Mouse (Mus musculus) neural tube, embryonic 14.5 days (tissue): ENCODE results near the gene Ift122. TPM values are rescaled to one million over a fixed set of nuclear protein-coding genes. Genes with fewer than 3 reads are reported as not detected.
A peak's percentile ranks its signal among the peaks of the same experiment; 100 is the strongest.

Experiments used
- ATAC-seq: fragments of 200-750 bp; cut with Nextera tagmentation; 2 replicates; pipeline ENCODE4 v1.8.0; 2017; ENCODE audit warnings: low read depth, mild to moderate bottlenecking, moderate TSS enrichment, moderate library complexity
- H3K27ac ChIP-seq: fragments of 300-500 bp; sonication (generic); 2 replicates; pipeline ENCODE4 v1.5.1; 2014; ENCODE audit warnings: low read depth, mild to moderate bottlenecking, control low read depth, low read length, moderate library complexity, mixed read lengths
- H3K27me3 ChIP-seq: fragments of 300-500 bp; sonication (generic); 2 replicates; pipeline ENCODE4 v1.6.1; 2014; ENCODE audit warnings: low read length; ENCODE audit not compliant: control insufficient read depth, insufficient read depth
- H3K36me3 ChIP-seq: fragments of 300-500 bp; sonication (generic); 2 replicates; pipeline ENCODE4 v1.6.1; 2014; ENCODE audit warnings: low read length, mixed read lengths; ENCODE audit not compliant: control insufficient read depth, insufficient read depth
- H3K4me1 ChIP-seq: fragments of 300-500 bp; sonication (generic); 2 replicates; pipeline ENCODE4 v1.6.1; 2014; ENCODE audit warnings: low read length; ENCODE audit not compliant: control insufficient read depth, insufficient read depth
- H3K4me2 ChIP-seq: fragments of 300-500 bp; sonication (generic); 2 replicates; pipeline ENCODE4 v1.6.1; 2014; ENCODE audit warnings: mild to moderate bottlenecking, low read depth, low read length, control low read depth
- H3K4me3 ChIP-seq: fragments of 300-500 bp; sonication (generic); 2 replicates; pipeline ENCODE4 v1.5.1; 2014; ENCODE audit warnings: low read depth, low read length, control low read depth, mixed read lengths
- H3K9ac ChIP-seq: fragments of 300-500 bp; sonication (generic); replicated peaks from 2 replicates; pipeline ENCODE4 v1.6.1; 2014; ENCODE audit warnings: low read depth, mild to moderate bottlenecking, control low read depth, low read length, mixed read lengths
- H3K9me3 ChIP-seq: fragments of 300-500 bp; sonication (generic); 2 replicates; pipeline ENCODE4 v1.6.1; 2016; ENCODE audit warnings: low read length; ENCODE audit not compliant: control insufficient read depth
- WGBS: fragments of 180-500 bp; shearing (Covaris S2); extraction: QIAGEN DNeasy Blood & Tissue Kit; methylation state at CpG from one replicate; pipeline ENCODE4 v1.1.7; 2014; 5-methylcytosine and 5-hydroxymethylcytosine counted together
- polyA plus RNA-seq: library from polyadenylated mRNA; unstranded; fragments of >200 nt; fragmentation: Nextera tagmentation; extraction: Ambion mirVana; gene quantifications from 2 replicates; pipeline ENCODE4 v1.2.1, GENCODE M21; 2014

The Ift122 gene
- polyA plus RNA-seq, 1 experiment from 2014 or later, result 28.3 TPM

DNA sequence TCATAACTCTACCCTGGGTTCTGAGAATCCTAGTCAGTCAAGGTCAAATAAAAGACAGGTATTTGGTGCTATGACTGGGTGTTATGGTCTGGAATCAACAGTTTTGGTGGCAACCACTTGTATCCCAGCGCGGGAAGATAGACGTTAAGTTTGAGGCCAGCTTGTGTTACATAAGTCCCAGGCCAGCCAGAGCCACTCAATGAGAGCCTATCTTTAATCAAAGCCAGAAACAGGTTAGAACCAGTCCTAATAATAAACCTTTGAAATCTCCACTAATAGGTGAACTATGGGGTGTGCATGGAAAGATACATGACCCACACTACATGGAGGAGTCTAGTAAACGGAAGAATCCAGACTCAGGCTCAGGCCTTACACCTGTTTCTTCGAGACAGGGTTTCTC is 14.5 kb upstream of the Ift122 start:
- Histone ChIP-seq H3K9me3 (no peaks in the 10 kb centered on the region), H3K9ac (no peak overlapping the region), H3K4me2 (peak overlapping the region; percentile 51), H3K36me3 (0 out of 2 replicates have a peak, but pooled peaks cover 1% of the 10 kb centered on the region), H3K4me3 (no peak overlapping the region; the same call in 1 of the 2 replicates), H3K27ac (no peak overlapping the region), H3K4me1 (no peaks in the 10 kb centered on the region), H3K27me3 (no peaks in the 10 kb centered on the region)
- ATAC-seq, result peak; percentile 52; the same call in 1 of the 2 replicates
- 83% methylated on average over 5 of the region's 5 CpGs for WGBS

- Histone ChIP-seq H3K4me3 (no peak overlapping the region), H3K9me3 (no peaks in the 10 kb centered on the region), H3K27me3 (no peaks in the 10 kb centered on the region), H3K4me1 (no peaks in the 10 kb centered on the region), H3K9ac (no peak overlapping the region), H3K36me3 (0 out of 2 replicates have a peak, but pooled peaks cover 5% of the 10 kb centered on the region), H3K4me2 (no peak overlapping the region), H3K27ac (no peak overlapping the region)
- no peak for ATAC-seq
- WGBS, result 93% methylated on average over 4 of the region's 4 CpGs
These were observed 8.3 kb upstream of the Ift122 start for GRCm38 (mm10) chr6:115845006-115845405.

DNA sequence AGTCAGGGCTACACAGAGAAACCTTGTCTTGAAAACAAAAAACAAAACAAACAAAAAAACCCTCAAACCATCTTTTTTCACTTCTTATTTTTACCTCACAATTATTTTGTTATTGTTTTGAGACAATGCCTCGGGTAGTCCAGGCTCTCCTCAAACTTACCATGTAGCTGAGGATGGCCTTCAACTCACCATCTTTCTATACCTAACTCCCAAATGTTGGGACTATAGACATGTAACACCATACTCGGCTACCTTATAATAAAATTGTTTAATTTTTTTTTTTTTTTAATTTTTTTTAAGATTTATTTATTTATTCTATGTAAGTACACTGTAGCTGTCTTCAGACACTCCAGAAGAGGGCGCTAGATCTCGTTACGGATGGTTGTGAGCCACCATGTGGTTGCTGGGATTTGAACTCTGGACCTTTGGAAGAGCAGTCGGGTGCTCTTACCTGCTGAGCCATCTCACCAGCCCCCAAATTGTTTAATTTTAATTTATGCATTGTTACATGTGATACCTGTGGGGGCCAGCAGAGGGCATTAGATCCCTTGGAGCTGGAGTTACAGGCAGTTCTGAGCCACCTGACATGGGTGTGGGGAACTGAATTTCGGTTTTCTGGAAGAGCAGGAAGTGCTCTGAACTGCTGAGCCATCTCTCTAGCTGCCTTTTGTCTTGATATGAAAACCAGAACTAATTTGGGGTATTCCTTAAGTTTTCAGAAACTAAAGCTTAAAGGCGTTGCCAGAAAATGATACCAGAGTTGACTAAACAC is 6.4 kb upstream of the Ift122 start:
- no peak overlapping the region for H3K4me3 ChIP-seq

GRCm38 (mm10) chr6:115848598-115849304 is 4.5 kb upstream of the Ift122 start:
- no peaks in the 10 kb centered on the region for H3K27me3 ChIP-seq
- H3K27ac ChIP-seq, result no peak overlapping the region
- no peak overlapping the region for H3K9ac ChIP-seq
- ATAC-seq, result no peak
- H3K4me2 ChIP-seq, result no peak overlapping the region
- 0 out of 2 replicates have a peak, but pooled peaks cover 3% of the 10 kb centered on the region for H3K36me3 ChIP-seq
- peaks cover 7% of the 10 kb centered on the region; the same call in 1 of the 2 replicates for H3K4me1 ChIP-seq
- H3K4me3 ChIP-seq, result no peak overlapping the region
- 96% methylated on average over 10 of the region's 10 CpGs for WGBS
- H3K9me3 ChIP-seq, result no peaks in the 10 kb centered on the region

More for the DNA sequence above, 6.4 kb upstream of the Ift122 start:
- no peak overlapping the region for H3K4me2 ChIP-seq
- WGBS, result 52% methylated on average over 6 of the region's 8 CpGs
- H3K9ac ChIP-seq, result no peak overlapping the region
- no peak overlapping the region for H3K27ac ChIP-seq
- peak; percentile 49; the same call in 1 of the 2 replicates for ATAC-seq
- no peaks in the 10 kb centered on the region for H3K9me3 ChIP-seq
- H3K36me3 ChIP-seq, result 0 out of 2 replicates have a peak, but pooled peaks cover 5% of the 10 kb centered on the region
- no peaks in the 10 kb centered on the region for H3K27me3 ChIP-seq
- no peaks in the 10 kb centered on the region for H3K4me1 ChIP-seq

DNA sequence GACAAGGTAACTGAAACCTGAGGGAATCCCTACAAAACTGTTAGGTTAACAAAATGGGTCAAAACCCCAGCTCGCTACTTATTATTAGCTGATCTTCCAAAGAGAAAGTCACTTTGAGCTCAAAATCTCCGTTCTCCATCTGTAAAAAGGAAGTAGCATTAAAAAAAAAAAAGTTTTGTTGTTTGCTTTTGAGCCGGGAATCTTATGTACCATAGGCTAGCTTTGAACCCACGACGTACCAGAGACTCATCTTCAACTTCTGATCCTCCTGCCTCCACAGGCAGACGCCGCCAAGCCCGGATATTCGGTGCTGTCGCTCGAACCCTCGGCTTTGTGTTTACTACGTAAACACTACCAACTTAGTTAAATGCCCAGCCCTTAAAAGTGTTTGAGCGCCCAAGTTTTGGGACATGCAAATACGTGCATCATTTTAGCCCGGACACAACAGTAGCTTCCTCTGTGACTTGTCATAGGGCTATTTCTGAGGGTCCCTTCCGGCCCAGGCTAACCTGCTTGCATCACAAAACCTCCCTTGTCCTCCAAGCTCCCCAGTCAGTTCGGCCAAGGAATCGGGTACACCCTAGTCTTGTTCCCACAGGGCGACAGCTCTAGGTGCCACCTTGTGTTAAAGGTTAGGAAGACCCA is 702 bp upstream of the Ift122 start:
- Histone ChIP-seq H3K9ac (peak overlapping the region; percentile 61), H3K36me3 (no peaks in the 10 kb centered on the region), H3K27ac (peak overlapping the region; percentile 64), H3K4me2 (peak overlapping the region; percentile 75), H3K4me3 (peak overlapping the region; percentile 43), H3K9me3 (no peaks in the 10 kb centered on the region), H3K4me1 (peaks cover 7% of the 10 kb centered on the region; the same call in 1 of the 2 replicates), H3K27me3 (no peaks in the 10 kb centered on the region)
- WGBS, result 6% methylated on average over 20 of the region's 20 CpGs
- ATAC-seq, result no peak

- Histone ChIP-seq H3K4me1 (peaks cover 7% of the 10 kb centered on the region; the same call in 1 of the 2 replicates), H3K4me2 (peak overlapping the region; percentile 75), H3K36me3 (no peaks in the 10 kb centered on the region), H3K9ac (peak overlapping the region; percentile 46), H3K9me3 (no peaks in the 10 kb centered on the region), H3K27me3 (no peaks in the 10 kb centered on the region), H3K4me3 (peak overlapping the region; percentile 43), H3K27ac (peak overlapping the region; percentile 60)
- WGBS, result 49% methylated on average over 7 of the region's 7 CpGs
- no peak for ATAC-seq
These were observed 715 bp downstream of the Ift122 start for GRCm38 (mm10) chr6:115853985-115854384.

- ATAC-seq, result no peak
- no peak overlapping the region for H3K27ac ChIP-seq
- no peaks in the 10 kb centered on the region for H3K9me3 ChIP-seq
- no peak overlapping the region for H3K9ac ChIP-seq
- 79% methylated on average over 2 of the region's 2 CpGs for WGBS
- H3K4me1 ChIP-seq, result peaks cover 7% of the 10 kb centered on the region; the same call in 1 of the 2 replicates
- no peaks in the 10 kb centered on the region for H3K27me3 ChIP-seq
- H3K4me2 ChIP-seq, result no peak overlapping the region
- H3K36me3 ChIP-seq, result no peaks in the 10 kb centered on the region
- no peak overlapping the region for H3K4me3 ChIP-seq
These were observed 1.2 kb downstream of the Ift122 start for GRCm38 (mm10) chr6:115854432-115854831.

DNA sequence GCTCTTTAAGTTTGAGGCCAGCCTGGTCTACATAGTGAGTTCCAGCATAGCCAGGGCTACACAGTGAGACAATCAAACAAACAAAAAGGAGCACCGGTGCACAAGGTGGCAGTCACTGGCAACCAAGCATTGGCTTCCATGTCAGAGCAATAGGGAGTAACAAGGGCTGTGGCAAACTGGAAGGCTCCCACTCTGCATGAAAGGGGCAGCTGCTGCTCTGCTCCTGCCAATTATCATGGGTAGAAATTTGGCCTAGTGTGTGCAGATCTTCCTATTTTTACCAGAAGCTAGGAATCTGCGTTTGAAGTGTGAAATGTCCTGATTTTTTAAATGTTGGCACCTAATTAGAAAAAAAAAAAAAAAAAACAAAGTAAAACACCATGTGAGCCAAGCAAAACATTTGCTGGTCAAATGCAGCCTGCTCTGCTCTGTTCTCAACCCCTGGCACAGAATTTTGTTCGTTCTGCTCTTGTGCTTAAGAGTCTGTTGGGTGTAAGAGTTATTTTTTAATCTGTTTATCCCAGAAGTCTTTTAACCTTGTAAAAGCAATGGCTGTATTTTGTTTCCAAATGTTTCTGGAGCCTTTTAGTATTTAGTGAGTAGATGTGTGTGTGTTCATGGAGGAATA is 2.6 kb downstream of the Ift122 start:
- Histone ChIP-seq H3K4me1 (peaks cover 7% of the 10 kb centered on the region; the same call in 1 of the 2 replicates), H3K27ac (no peak overlapping the region), H3K4me2 (no peak overlapping the region), H3K4me3 (no peak overlapping the region), H3K9me3 (no peaks in the 10 kb centered on the region), H3K9ac (no peak overlapping the region), H3K36me3 (no peaks in the 10 kb centered on the region), H3K27me3 (no peaks in the 10 kb centered on the region)
- ATAC-seq, result no peak
- WGBS, result 95% methylated on average over 3 of the region's 3 CpGs
